ENCODE assay signal across 7 mouse cellular contexts in genomic region chr13:36116520-36117142, GRCm38 (mm10). TPM values are rescaled to one million over a fixed set of nuclear protein-coding genes. Genes with fewer than 3 reads are reported as not detected.
DNase-seq lines count a peak whose midpoint lies in the region; ATAC-seq lines count a peak whose summit lies in the region.

No protein-coding gene starts in this region.

- H3K4me1 ChIP-seq in limb, embryonic 13.5 days = peaks cover 12% of the 10 kb centered on the region
- H3K4me1 ChIP-seq in midbrain, embryonic 15.5 days = peaks cover 21% of the 10 kb centered on the region

- H3K4me3 ChIP-seq in limb, embryonic 13.5 days = peak overlapping the region; percentile 70
- H3K4me3 ChIP-seq in midbrain, embryonic 15.5 days = peak overlapping the region; percentile 72

- H3K36me3 ChIP-seq in limb, embryonic 13.5 days = no peaks in the 10 kb centered on the region
- no peaks in the 10 kb centered on the region for H3K36me3 ChIP-seq in midbrain, embryonic 15.5 days (replicated peaks)

- peak; percentile 17; the same call in 1 of the 2 replicates for ATAC-seq in limb, embryonic 13.5 days (ENCODE audit: low FRiP score, low read depth)
- peak; percentile 51 for ATAC-seq in midbrain, embryonic 15.5 days (replicated peaks)

- H3K27ac ChIP-seq in limb, embryonic 13.5 days = no peak overlapping the region
- peak overlapping the region; percentile 98 for H3K27ac ChIP-seq in midbrain, embryonic 15.5 days

- H3K9me3 ChIP-seq in limb, embryonic 13.5 days = no peaks in the 10 kb centered on the region
- no peaks in the 10 kb centered on the region for H3K9me3 ChIP-seq in midbrain, embryonic 15.5 days

- no peaks in the 10 kb centered on the region for H3K27me3 ChIP-seq in limb, embryonic 13.5 days
- no peaks in the 10 kb centered on the region for H3K27me3 ChIP-seq in midbrain, embryonic 15.5 days (replicated peaks)

- H3K4me2 ChIP-seq in limb, embryonic 13.5 days (replicated peaks) = peak overlapping the region; percentile 90
- H3K4me2 ChIP-seq in midbrain, embryonic 15.5 days = peak overlapping the region; percentile 94

- 7% methylated on average over 21 of the region's 21 CpGs for WGBS in limb, embryonic 13.5 days
- WGBS in midbrain, embryonic 15.5 days = 6% methylated on average over 21 of the region's 21 CpGs

- H3K9ac ChIP-seq in limb, embryonic 13.5 days = peak overlapping the region; percentile 73
- H3K9ac ChIP-seq in midbrain, embryonic 15.5 days = peak overlapping the region; percentile 63

- DNase-seq in adrenal gland, postnatal 14 days = peak; percentile 54
- DNase-seq in embryo, embryonic 10.5 days (ENCODE audit: low spot score) = peak; percentile 50
- DNase-seq in gastrocnemius, postnatal 10 days = peak; percentile 28
- peak; percentile 68 for DNase-seq in kidney, adult 18-20 months
- DNase-seq in spleen, postnatal 14 days (ENCODE audit: low spot score in 2 of 2) = peak; percentile 14 to 17

RNA-seq across cellular contexts. Expression of gene Fars2, which starts 0.6 kb away (rescaled TPM):
- total RNA-seq in adrenal gland, postnatal 14 days (2021) = 80.5 and 83.6 TPM in 2 replicates
- 10 to 100 TPM; 35.6 to 40.8 TPM for total RNA-seq in gastrocnemius, postnatal 10 days (2021)
- polyA plus RNA-seq in limb, embryonic 13.5 days (2015; fragmentation: Nextera tagmentation; extraction: Ambion mirVana) = 31.5 and 35.1 TPM in 2 replicates
- 24.2 and 31.6 TPM in 2 replicates for polyA plus RNA-seq in midbrain, embryonic 15.5 days (2015; fragmentation: Nextera tagmentation; extraction: Ambion mirVana)

RNA-seq across cellular contexts. Expression of gene Lyrm4, which starts 0.7 kb away (rescaled TPM):
- 16.0 and 19.3 TPM in 2 replicates for total RNA-seq in adrenal gland, postnatal 14 days (2021)
- 1 to 10 TPM; 5.6 to 5.8 TPM for total RNA-seq in gastrocnemius, postnatal 10 days (2021)
- polyA plus RNA-seq in limb, embryonic 13.5 days (2015; fragmentation: Nextera tagmentation; extraction: Ambion mirVana) = 26.7 and 28.4 TPM in 2 replicates
- 37.8 and 41.1 TPM in 2 replicates for polyA plus RNA-seq in midbrain, embryonic 15.5 days (2015; fragmentation: Nextera tagmentation; extraction: Ambion mirVana)

Comparison
In these comparisons a context has a peak if more than half of its experiments do, and no peak if none do; other contexts are left out.
1. DNase-seq: peak in every context shown above with its lines; median percentile 68 in kidney, adult 18-20 months; 54 in adrenal gland, postnatal 14 days; 50 in embryo, embryonic 10.5 days; 28 in gastrocnemius, postnatal 10 days; 16 in spleen, postnatal 14 days.